29 mouse cellular contexts compared by ENCODE assay signal in genomic region chr7:25334472-25334871, GRCm38 (mm10). TPM values are rescaled to one million over a fixed set of nuclear protein-coding genes. Genes with fewer than 3 reads are reported as not detected.
DNase-seq lines count a peak whose midpoint lies in the region; ATAC-seq and TF ChIP-seq lines count a peak whose summit lies in the region.
"Had no signal": no experiment of that assay in that cellular context is flagged by ENCODE, and none has a peak within 500 bp of the region (broad histone marks: within the 10 kb centered on the region; RNA-seq: fewer than 3 reads in every experiment).

No protein-coding gene starts in this region.

- H3K9ac ChIP-seq in hindbrain, embryonic 11.5 days (ENCODE audit: low read depth, low read length): no peak overlapping the region
- no peak overlapping the region for H3K9ac ChIP-seq in midbrain, embryonic 11.5 days (ENCODE audit: low read length)
- no peak overlapping the region for H3K9ac ChIP-seq in midbrain, postnatal 0 days (replicated peaks; ENCODE audit: low read length, poor library complexity, severe bottlenecking)
- no peak overlapping the region for H3K9ac ChIP-seq in embryonic facial prominence, embryonic 15.5 days
- H3K9ac ChIP-seq: heart, embryonic 15.5 days; limb, embryonic 13.5 days; liver, embryonic 13.5 days; lung, embryonic 15.5 days had no signal

- ATAC-seq in hindbrain, embryonic 11.5 days (ENCODE audit: low FRiP score): 0 out of 2 replicates have a peak, but pooled peaks have one; percentile 7
- 0 out of 2 replicates have a peak, but pooled peaks have one; percentile 19 for ATAC-seq in midbrain, embryonic 11.5 days (ENCODE audit: low FRiP score)
- ATAC-seq in midbrain, postnatal 0 days (ENCODE audit: low FRiP score): no peak
- 0 out of 2 replicates have a peak, but pooled peaks have one; percentile 18 for ATAC-seq in embryonic facial prominence, embryonic 15.5 days (ENCODE audit: insufficient number of reproducible peaks, low FRiP score, low TSS enrichment, low read depth)
- ATAC-seq: activated CD4-positive, CD25-positive, alpha-beta regulatory T cell, adult 4 months had no signal

- no peak overlapping the region for H3K27ac ChIP-seq in hindbrain, embryonic 11.5 days (ENCODE audit: low read depth, low read length)
- no peak overlapping the region for H3K27ac ChIP-seq in hindbrain, embryonic 10.5 days
- H3K27ac ChIP-seq in midbrain, embryonic 11.5 days (ENCODE audit: low read depth, low read length): no peak overlapping the region
- no peak overlapping the region for H3K27ac ChIP-seq in midbrain, postnatal 0 days (ENCODE audit: low read depth, low read length)
- H3K27ac ChIP-seq in embryonic facial prominence, embryonic 15.5 days (replicated peaks): no peak overlapping the region
- H3K27ac ChIP-seq: heart, adult 2 months; heart, embryonic 15.5 days; hindbrain, postnatal 0 days; limb, embryonic 13.5 days; liver, embryonic 13.5 days; lung, embryonic 15.5 days; macrophage had no signal

- peaks cover 10% of the 10 kb centered on the region; the same call in 1 of the 2 replicates for H3K36me3 ChIP-seq in hindbrain, embryonic 11.5 days (ENCODE audit: control insufficient read depth, insufficient read depth, low read length)
- H3K36me3 ChIP-seq in hindbrain, embryonic 10.5 days: peaks cover 89% of the 10 kb centered on the region
- H3K36me3 ChIP-seq in midbrain, embryonic 11.5 days (ENCODE audit: control insufficient read depth, insufficient read depth, low read length): peaks cover 11% of the 10 kb centered on the region
- peaks cover 53% of the 10 kb centered on the region for H3K36me3 ChIP-seq in midbrain, postnatal 0 days (ENCODE audit: insufficient read depth, low read length)
- H3K36me3 ChIP-seq in embryonic facial prominence, embryonic 15.5 days: peaks cover 69% of the 10 kb centered on the region
- H3K36me3 ChIP-seq: liver, embryonic 13.5 days had no signal

- no peak for DNase-seq in hindbrain, embryonic 11.5 days (ENCODE audit: low spot score)
- DNase-seq in hindbrain, embryonic 10.5 days (ENCODE audit: low spot score): no peak
- no peak for DNase-seq in midbrain, embryonic 11.5 days (ENCODE audit: low spot score, missing footprints)
- no peak for DNase-seq in midbrain, postnatal 0 days (ENCODE audit: low spot score)
- peak; percentile 64 for DNase-seq in MN1 (ENCODE audit: low spot score)
- no peak for DNase-seq in retina, embryonic 14.5 days (ENCODE audit: low spot score)
- DNase-seq: adrenal gland, postnatal 25 days; cerebellum, adult 9-11 months; gastrocnemius, postnatal 36 days; heart, adult 2 months; heart, postnatal 36 days; kidney, adult 9 months; kidney, postnatal 36 days; layer of hippocampus, postnatal 36 days; liver, embryonic 13.5 days; thymus, postnatal 4 days had no signal

- H3K4me2 ChIP-seq in hindbrain, embryonic 11.5 days (replicated peaks; ENCODE audit: low read depth, low read length): no peak overlapping the region
- H3K4me2 ChIP-seq in midbrain, embryonic 11.5 days: no peak overlapping the region
- H3K4me2 ChIP-seq in midbrain, postnatal 0 days (ENCODE audit: low read depth, low read length, poor library complexity, severe bottlenecking): no peak overlapping the region
- no peak overlapping the region for H3K4me2 ChIP-seq in embryonic facial prominence, embryonic 15.5 days (replicated peaks)
- H3K4me2 ChIP-seq: heart, embryonic 15.5 days; limb, embryonic 13.5 days; liver, embryonic 13.5 days; lung, embryonic 15.5 days had no signal

- WGBS in hindbrain, embryonic 11.5 days: 88% methylated on average over 12 of the region's 12 CpGs
- WGBS in hindbrain, embryonic 10.5 days: 82% methylated on average over 12 of the region's 12 CpGs
- WGBS in midbrain, embryonic 11.5 days: 84% methylated on average over 12 of the region's 12 CpGs
- WGBS in midbrain, postnatal 0 days: 80% methylated on average over 12 of the region's 12 CpGs
- WGBS in embryonic facial prominence, embryonic 15.5 days: 89% methylated on average over 12 of the region's 12 CpGs

- no peaks in the 10 kb centered on the region for H3K27me3 ChIP-seq in hindbrain, embryonic 11.5 days (ENCODE audit: control insufficient read depth, insufficient read depth, low read length)
- no peaks in the 10 kb centered on the region for H3K27me3 ChIP-seq in hindbrain, embryonic 10.5 days (ENCODE audit: insufficient read depth, poor library complexity, severe bottlenecking)
- no peaks in the 10 kb centered on the region for H3K27me3 ChIP-seq in midbrain, embryonic 11.5 days (ENCODE audit: control insufficient read depth, insufficient read depth, low read length)
- H3K27me3 ChIP-seq in midbrain, postnatal 0 days (ENCODE audit: insufficient read depth, low read length): no peaks in the 10 kb centered on the region
- no peaks in the 10 kb centered on the region for H3K27me3 ChIP-seq in embryonic facial prominence, embryonic 15.5 days
- H3K27me3 ChIP-seq: heart, embryonic 15.5 days; limb, embryonic 13.5 days; liver, embryonic 13.5 days; lung, embryonic 15.5 days had no signal

- no peak for TF ChIP-seq CTCF in midbrain, postnatal 0 days (IDR thresholded peaks at IDR 0.05)

- no peaks in the 10 kb centered on the region for H3K4me1 ChIP-seq in hindbrain, embryonic 11.5 days (replicated peaks; ENCODE audit: control insufficient read depth, insufficient read depth, low read length)
- no peaks in the 10 kb centered on the region for H3K4me1 ChIP-seq in hindbrain, embryonic 10.5 days (replicated peaks)
- no peaks in the 10 kb centered on the region for H3K4me1 ChIP-seq in midbrain, embryonic 11.5 days (ENCODE audit: control insufficient read depth, insufficient read depth, low read length)
- H3K4me1 ChIP-seq in midbrain, postnatal 0 days (ENCODE audit: insufficient read depth, low read length): no peaks in the 10 kb centered on the region
- peaks cover 5% of the 10 kb centered on the region; the same call in 1 of the 2 replicates for H3K4me1 ChIP-seq in embryonic facial prominence, embryonic 15.5 days
- H3K4me1 ChIP-seq: heart, embryonic 15.5 days; limb, embryonic 13.5 days; liver, embryonic 13.5 days; lung, embryonic 15.5 days had no signal

- H3K9me3 ChIP-seq in hindbrain, embryonic 11.5 days (ENCODE audit: control insufficient read depth, low read length): no peaks in the 10 kb centered on the region
- H3K9me3 ChIP-seq in hindbrain, embryonic 10.5 days: peaks cover 5% of the 10 kb centered on the region; the same call in 1 of the 2 replicates
- no peaks in the 10 kb centered on the region for H3K9me3 ChIP-seq in midbrain, embryonic 11.5 days (ENCODE audit: control insufficient read depth, low read length)
- no peaks in the 10 kb centered on the region for H3K9me3 ChIP-seq in midbrain, postnatal 0 days (ENCODE audit: low read length)
- no peaks in the 10 kb centered on the region for H3K9me3 ChIP-seq in embryonic facial prominence, embryonic 15.5 days (replicated peaks)
- H3K9me3 ChIP-seq: heart, embryonic 15.5 days; limb, embryonic 13.5 days; liver, embryonic 13.5 days; lung, embryonic 15.5 days had no signal

- no peak overlapping the region for H3K4me3 ChIP-seq in hindbrain, embryonic 11.5 days (ENCODE audit: low read depth, low read length)
- H3K4me3 ChIP-seq in hindbrain, embryonic 10.5 days: no peak overlapping the region
- H3K4me3 ChIP-seq in midbrain, embryonic 11.5 days (ENCODE audit: low read depth, low read length): no peak overlapping the region
- no peak overlapping the region for H3K4me3 ChIP-seq in midbrain, postnatal 0 days (ENCODE audit: low read depth, low read length)
- H3K4me3 ChIP-seq in embryonic facial prominence, embryonic 15.5 days (replicated peaks): no peak overlapping the region
- H3K4me3 ChIP-seq: heart, adult 2 months; heart, embryonic 15.5 days; limb, embryonic 13.5 days; liver, embryonic 13.5 days; lung, embryonic 15.5 days had no signal

RNA-seq across cellular contexts. Expression of gene Megf8, which starts 17.5 kb away (rescaled TPM):
- polyA plus RNA-seq in hindbrain, embryonic 11.5 days (2014; fragmentation: Nextera tagmentation; extraction: Ambion mirVana): 10.9 and 11.3 TPM in 2 replicates
- 16.5 and 18.2 TPM in 2 replicates for polyA plus RNA-seq in hindbrain, embryonic 10.5 days (2016; fragmentation: Nextera tagmentation; extraction: Ambion mirVana)
- 9.1 and 10.3 TPM in 2 replicates for polyA plus RNA-seq in midbrain, embryonic 11.5 days (2014; fragmentation: Nextera tagmentation; extraction: Ambion mirVana)
- 90.0 and 103 TPM in 2 replicates for total RNA-seq in midbrain, postnatal 0 days (2014; rRNA removed)
- 15.3 and 15.6 TPM in 2 replicates for polyA plus RNA-seq in midbrain, postnatal 0 days (2015; fragmentation: Nextera tagmentation; extraction: Ambion mirVana)
- 16.4 and 17.3 TPM in 2 replicates for polyA plus RNA-seq in embryonic facial prominence, embryonic 15.5 days (2015; fragmentation: Nextera tagmentation; extraction: Ambion mirVana)

RNA-seq across cellular contexts. Expression of gene Tmem145, which starts 28.6 kb away (rescaled TPM):
- 9.9 and 10.6 TPM in 2 replicates for polyA plus RNA-seq in hindbrain, embryonic 11.5 days (2014; fragmentation: Nextera tagmentation; extraction: Ambion mirVana)
- polyA plus RNA-seq in hindbrain, embryonic 10.5 days (2016; fragmentation: Nextera tagmentation; extraction: Ambion mirVana): 2.5 and 9.1 TPM in 2 replicates
- 7.2 and 7.7 TPM in 2 replicates for polyA plus RNA-seq in midbrain, embryonic 11.5 days (2014; fragmentation: Nextera tagmentation; extraction: Ambion mirVana)
- 105 and 106 TPM in 2 replicates for total RNA-seq in midbrain, postnatal 0 days (2014; rRNA removed)
- 131 and 143 TPM in 2 replicates for polyA plus RNA-seq in midbrain, postnatal 0 days (2015; fragmentation: Nextera tagmentation; extraction: Ambion mirVana)
- polyA plus RNA-seq in embryonic facial prominence, embryonic 15.5 days (2015; fragmentation: Nextera tagmentation; extraction: Ambion mirVana): 1.2 and 1.8 TPM in 2 replicates
- total RNA-seq: common myeloid progenitor, adult 5-6 weeks; gastrocnemius, adult 18-20 months; gastrocnemius, postnatal 36 days; heart, adult 2 months; heart, postnatal 36 days; MEL had no signal
- polyA plus RNA-seq: activated CD4-positive, CD25-positive, alpha-beta regulatory T cell, adult 4 months; macrophage; spleen, adult 2 months had no signal

RNA-seq across cellular contexts. Expression of gene Prr19, which starts 33.3 kb away (rescaled TPM):
- polyA plus RNA-seq in hindbrain, embryonic 11.5 days (2014; fragmentation: Nextera tagmentation; extraction: Ambion mirVana): 0.86 and 1.3 TPM in 2 replicates
- 1.2 and 2.1 TPM in 2 replicates for polyA plus RNA-seq in hindbrain, embryonic 10.5 days (2016; fragmentation: Nextera tagmentation; extraction: Ambion mirVana)
- 1.1 and 1.2 TPM in 2 replicates for polyA plus RNA-seq in midbrain, embryonic 11.5 days (2014; fragmentation: Nextera tagmentation; extraction: Ambion mirVana)
- 2.0 and 2.5 TPM in 2 replicates for total RNA-seq in midbrain, postnatal 0 days (2014; rRNA removed)
- polyA plus RNA-seq in midbrain, postnatal 0 days (2015; fragmentation: Nextera tagmentation; extraction: Ambion mirVana): 5.7 and 7.0 TPM in 2 replicates
- polyA plus RNA-seq in embryonic facial prominence, embryonic 15.5 days (2015; fragmentation: Nextera tagmentation; extraction: Ambion mirVana): 0.49 and 0.65 TPM in 2 replicates
- total RNA-seq: adrenal gland, postnatal 25 days; common myeloid progenitor, adult 5-6 weeks; gastrocnemius, adult 18-20 months; gastrocnemius, postnatal 36 days; heart, adult 2 months; heart, postnatal 36 days; layer of hippocampus, postnatal 36 days; MEL had no signal
- polyA plus RNA-seq: activated CD4-positive, CD25-positive, alpha-beta regulatory T cell, adult 4 months; C2C12; heart, adult 2 months; liver, embryonic 13.5 days; macrophage; spleen, adult 2 months had no signal

RNA-seq across cellular contexts. Expression of gene Cnfn, which starts 35.1 kb away (rescaled TPM):
- polyA plus RNA-seq in hindbrain, embryonic 11.5 days (2014; fragmentation: Nextera tagmentation; extraction: Ambion mirVana): not detected in 2 replicates
- polyA plus RNA-seq in hindbrain, embryonic 10.5 days (2016; fragmentation: Nextera tagmentation; extraction: Ambion mirVana): not detected in 2 replicates
- polyA plus RNA-seq in midbrain, embryonic 11.5 days (2014; fragmentation: Nextera tagmentation; extraction: Ambion mirVana): not detected in 2 replicates
- not detected in 2 replicates for total RNA-seq in midbrain, postnatal 0 days (2014; rRNA removed)
- not detected in 2 replicates for polyA plus RNA-seq in midbrain, postnatal 0 days (2015; fragmentation: Nextera tagmentation; extraction: Ambion mirVana)
- polyA plus RNA-seq in embryonic facial prominence, embryonic 15.5 days (2015; fragmentation: Nextera tagmentation; extraction: Ambion mirVana): 382 and 413 TPM in 2 replicates
- total RNA-seq: adrenal gland, postnatal 25 days; common myeloid progenitor, adult 5-6 weeks; gastrocnemius, adult 18-20 months; gastrocnemius, postnatal 36 days; heart, adult 2 months; heart, postnatal 36 days; hindbrain, postnatal 0 days; layer of hippocampus, postnatal 36 days; left cerebral cortex, postnatal 14 days; MEL had no signal
- polyA plus RNA-seq: activated CD4-positive, CD25-positive, alpha-beta regulatory T cell, adult 4 months; heart, adult 2 months; macrophage; spleen, adult 2 months had no signal

RNA-seq across cellular contexts. Expression of gene Pafah1b3, which starts 36.7 kb away (rescaled TPM):
- 335 and 344 TPM in 2 replicates for polyA plus RNA-seq in hindbrain, embryonic 11.5 days (2014; fragmentation: Nextera tagmentation; extraction: Ambion mirVana)
- 271 and 384 TPM in 2 replicates for polyA plus RNA-seq in hindbrain, embryonic 10.5 days (2016; fragmentation: Nextera tagmentation; extraction: Ambion mirVana)
- polyA plus RNA-seq in midbrain, embryonic 11.5 days (2014; fragmentation: Nextera tagmentation; extraction: Ambion mirVana): 306 and 332 TPM in 2 replicates
- total RNA-seq in midbrain, postnatal 0 days (2014; rRNA removed): 595 and 661 TPM in 2 replicates
- polyA plus RNA-seq in midbrain, postnatal 0 days (2015; fragmentation: Nextera tagmentation; extraction: Ambion mirVana): 604 and 629 TPM in 2 replicates
- polyA plus RNA-seq in embryonic facial prominence, embryonic 15.5 days (2015; fragmentation: Nextera tagmentation; extraction: Ambion mirVana): 213 and 216 TPM in 2 replicates

Comparison
In these comparisons a context has a peak if more than half of its experiments do, and no peak if none do; other contexts are left out.
1. RNA of gene Tmem145, which starts 28.6 kb away (polyA plus RNA-seq): 131 to 143 TPM in midbrain, postnatal 0 days; 9.9 to 10.6 TPM in hindbrain, embryonic 11.5 days, 2.5 to 9.1 TPM in hindbrain, embryonic 10.5 days, 7.2 to 7.7 TPM in midbrain, embryonic 11.5 days and 1.2 to 1.8 TPM in embryonic facial prominence, embryonic 15.5 days; every median in the first group is over 10 times any median in the second.